Mouse (Mus musculus) hematopoietic stem cell, adult 5-6 weeks (primary cell): ENCODE measurements around the gene D930048N14Rik. TPM values are rescaled to one million over a fixed set of nuclear protein-coding genes. Genes with fewer than 3 reads are reported as not detected.
"Not testable (repeated sequence)": the region's sequence is repeated elsewhere in the genome, so short reads cannot be mapped to it uniquely, and the experiment has no call there.

ENCODE experiments used
- ATAC-seq, 2 experiments: fragments of 125-278 bp in 1 of 2; replicated peaks in 1 of 2; 2 replicates each; pipeline ENCODE4 v1.8.0; 2016 to 2017; ENCODE audit warnings: inconsistent platforms in 2 of 2, mild to moderate bottlenecking in 2 of 2, moderate number of reproducible peaks in 2 of 2, low read depth in 1 of 2, moderate TSS enrichment in 1 of 2; ENCODE audit not compliant: low FRiP score in 2 of 2, poor library complexity in 2 of 2, severe bottlenecking in 2 of 2, insufficient read depth in 1 of 2, low TSS enrichment in 1 of 2
- total RNA-seq: library from RNA; stranded (forward); fragments of 172-1452, 232-1000 nt; gene quantifications from 2 replicates; pipeline ENCODE4 v1.2.3, GENCODE M21; 2017

Gene D930048N14Rik
- 0.25 TPM in 1 of 2 replicates, not detected in the other for total RNA-seq

DNA sequence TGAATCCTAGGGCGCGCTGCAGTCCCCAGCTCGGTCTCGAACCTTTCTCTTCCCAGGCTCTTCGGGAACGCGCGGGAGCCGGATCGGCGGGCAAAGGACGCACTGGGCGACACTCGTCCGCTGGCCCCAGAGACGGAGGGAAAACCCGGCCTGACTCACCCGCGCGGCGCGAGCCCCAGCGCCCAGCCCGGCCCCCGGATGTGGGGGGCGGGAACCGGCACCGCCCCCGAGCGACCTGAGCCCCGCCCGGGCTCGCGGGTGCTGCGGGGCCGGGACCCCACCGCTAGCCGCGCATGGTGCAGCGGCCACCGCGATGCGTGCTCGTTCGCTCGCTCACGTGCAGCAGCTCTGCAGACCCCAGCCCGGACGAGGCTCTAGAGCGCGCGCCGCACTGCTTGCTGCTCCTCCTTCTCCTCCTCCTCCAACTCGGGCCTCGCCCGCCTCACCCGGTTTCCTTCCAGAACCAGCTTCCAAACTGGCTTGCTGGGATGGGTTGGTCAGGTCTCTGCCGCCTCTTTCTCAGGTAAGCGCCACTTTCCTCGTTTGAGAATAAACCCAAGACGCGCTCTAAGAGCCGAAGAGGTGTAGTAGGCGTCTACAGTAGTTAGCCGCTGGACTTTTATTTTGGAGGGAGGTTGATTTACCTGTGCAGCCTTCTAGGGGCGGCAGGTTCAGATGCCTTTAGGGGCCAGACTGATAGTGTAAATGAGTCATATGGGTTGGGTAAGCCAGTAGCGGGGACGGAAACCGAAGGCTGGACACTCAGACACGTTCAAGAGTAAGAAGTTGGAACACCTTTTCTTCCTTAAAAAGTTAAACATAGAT lies at the start of gene D930048N14Rik, which contains the start of gene N4bp3:
D930048N14Rik (plus strand) TSS at position 264 of the 825 bp plus-strand sequence.
N4bp3 (minus strand) TSS at position 152 of the 825 bp plus-strand sequence.
- ATAC-seq = peak in 1 of 2 experiments; percentile 34; a peak in 2 of 4 replicates

DNA sequence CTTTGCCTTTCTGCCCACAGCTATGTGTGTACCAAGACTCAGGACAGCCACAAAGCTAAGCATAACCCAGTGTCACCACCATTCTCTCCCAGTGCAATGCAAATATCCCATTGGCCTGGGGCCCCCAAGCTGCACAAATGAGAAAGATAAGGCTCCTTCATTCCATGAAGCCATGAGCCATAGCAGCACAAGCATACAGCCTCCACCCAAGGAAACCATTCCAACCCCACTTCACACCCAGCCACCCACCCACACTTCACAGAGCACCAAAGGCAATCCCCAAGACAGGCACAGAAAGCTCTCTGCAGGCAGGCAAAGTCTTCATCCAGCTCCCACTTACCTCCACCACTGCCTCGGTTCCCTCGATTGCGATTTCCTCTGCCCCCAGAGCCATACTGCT lies 48.5 kb upstream of the D930048N14Rik start:
- no peak for ATAC-seq

DNA sequence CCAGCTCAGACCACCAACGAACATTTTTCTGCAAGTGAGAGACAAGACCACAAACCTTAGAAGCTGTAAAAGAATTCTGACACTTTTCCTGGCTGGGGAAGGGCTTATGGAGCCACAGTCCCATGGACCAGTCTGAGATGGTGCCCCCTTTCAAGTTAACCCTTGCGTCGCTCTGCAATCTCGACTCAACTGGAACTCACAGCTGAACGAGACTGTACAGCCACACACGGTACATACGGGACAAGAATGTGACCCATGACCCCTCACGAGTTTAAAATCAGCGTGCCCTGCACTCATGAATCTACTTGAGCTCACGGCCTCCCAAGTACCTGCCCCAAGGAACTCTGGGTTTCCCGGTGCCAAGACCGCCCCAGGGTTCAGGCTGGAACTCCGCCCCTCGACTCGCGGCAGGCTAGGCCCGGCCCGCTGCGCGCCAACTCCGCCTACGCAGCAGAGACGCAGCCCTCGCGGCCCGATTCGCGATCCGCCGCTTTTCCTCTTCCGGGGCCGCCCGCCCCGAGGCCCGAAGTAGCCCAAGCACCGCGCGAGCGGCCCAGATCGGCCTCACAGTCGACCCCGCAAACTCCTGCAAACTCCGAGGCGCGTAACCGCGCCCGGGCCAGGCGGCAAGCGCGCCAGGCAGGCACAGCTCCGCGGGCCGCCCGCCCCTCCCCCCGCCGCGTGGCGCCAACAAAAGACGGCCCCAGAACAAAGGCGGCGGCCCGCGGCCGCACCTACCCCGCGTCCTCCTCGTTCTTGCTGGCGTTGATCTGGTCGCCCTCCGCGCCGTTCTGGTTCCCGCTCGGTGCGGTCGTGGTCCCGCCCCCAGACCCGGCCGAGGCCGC lies 44.9 kb upstream of the D930048N14Rik start:
- peak; percentile 55 to 70 for ATAC-seq

DNA sequence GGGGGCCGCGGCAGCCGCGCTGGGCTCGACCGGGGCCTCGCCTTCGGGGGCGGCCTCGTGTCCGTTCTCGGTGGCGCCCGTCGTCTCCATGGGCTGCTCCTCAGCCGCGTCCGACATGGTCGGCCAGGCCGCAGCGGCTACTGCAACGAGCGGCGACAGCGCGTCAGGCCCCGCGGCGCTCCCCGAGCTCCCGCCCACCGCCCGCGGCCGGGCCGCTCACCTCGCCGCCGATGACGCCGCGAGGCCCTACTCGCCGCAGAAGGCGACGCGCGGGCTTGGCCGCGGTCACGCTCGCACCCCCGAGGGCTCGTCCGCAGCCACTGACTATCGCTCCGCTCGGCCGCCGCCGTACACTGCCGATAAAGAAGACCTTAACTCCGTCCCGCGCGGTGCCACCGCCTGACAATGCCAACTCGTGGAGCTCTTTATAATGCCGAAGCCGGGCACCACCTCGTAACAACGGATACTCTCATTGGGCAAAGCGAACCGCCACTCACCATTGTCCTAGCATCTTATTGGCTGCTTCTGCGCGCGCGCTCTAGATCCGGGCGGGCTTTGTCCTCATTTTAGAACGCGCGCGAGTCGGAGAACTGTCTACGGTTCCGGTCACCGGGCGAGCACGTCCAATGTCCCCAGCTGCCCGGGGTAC lies 44.2 kb upstream of the D930048N14Rik start, which contains the start of gene Hnrnpab:
Hnrnpab (minus strand) TSS at position 401 of the 649 bp plus-strand sequence.
- ATAC-seq = peak; percentile 81 to 90

DNA sequence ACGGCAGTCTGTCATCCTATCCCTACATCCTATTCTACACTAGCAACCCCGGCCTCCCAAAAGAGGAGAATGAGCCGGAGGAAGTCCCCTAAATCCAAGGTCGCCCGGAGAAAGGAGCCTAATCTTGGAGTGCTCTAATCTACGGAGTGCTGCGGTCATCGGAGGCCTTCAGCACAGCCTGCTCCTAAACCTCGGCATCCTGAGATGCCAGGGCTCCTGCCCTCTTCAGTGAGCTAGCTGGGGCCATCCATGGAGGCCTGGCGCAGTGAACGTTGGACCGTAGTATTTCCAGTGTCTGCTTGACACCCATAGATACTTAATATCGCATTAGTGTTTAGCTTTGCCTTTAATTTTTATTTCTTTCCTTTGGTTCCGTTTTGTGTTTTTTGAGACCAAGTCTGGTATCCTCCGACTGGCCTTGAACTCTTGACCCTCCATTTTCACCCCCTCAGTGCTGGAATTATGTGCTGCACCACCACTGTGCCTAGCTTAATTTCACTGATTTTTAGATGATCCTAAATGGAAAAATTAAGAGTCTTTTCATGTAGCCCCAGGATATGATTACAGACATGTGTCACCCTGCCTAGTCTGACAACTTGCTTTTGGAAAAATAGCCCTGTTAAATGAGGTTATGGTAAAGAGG lies 43.5 kb upstream of the D930048N14Rik start:
- peak; percentile 15 to 24; a peak in 3 of 4 replicates for ATAC-seq

DNA sequence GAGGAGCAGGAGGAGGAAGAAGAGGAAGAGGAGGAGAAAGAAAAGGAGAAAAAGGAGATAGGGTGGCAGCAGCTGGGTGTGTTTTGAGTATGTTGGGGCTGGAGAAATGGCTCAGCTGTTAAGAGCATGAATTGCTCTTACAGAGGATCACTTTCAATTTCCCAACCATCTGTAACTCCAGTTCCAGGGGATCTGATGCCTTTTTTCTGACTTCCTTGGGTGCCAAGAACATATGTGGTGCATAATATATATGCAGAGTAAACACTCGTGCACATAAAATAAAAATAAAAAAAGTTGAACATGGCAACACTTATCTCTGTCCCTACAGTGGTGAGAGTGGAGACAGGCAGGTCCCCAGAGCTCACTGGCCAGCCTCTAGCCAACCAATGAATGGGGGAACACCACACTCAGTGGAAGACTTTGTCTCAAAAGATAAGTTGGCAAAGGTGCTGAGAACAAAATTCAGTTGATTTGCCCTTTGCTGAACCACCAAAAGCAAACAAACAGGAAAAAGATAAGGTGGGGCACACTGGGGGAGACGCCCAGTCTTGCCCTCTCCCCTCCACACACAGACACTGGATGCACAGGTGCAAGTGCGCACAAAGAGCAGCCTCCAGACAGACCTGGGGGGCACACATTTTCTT lies 41.4 kb upstream of the D930048N14Rik start:
- no peak for ATAC-seq

DNA sequence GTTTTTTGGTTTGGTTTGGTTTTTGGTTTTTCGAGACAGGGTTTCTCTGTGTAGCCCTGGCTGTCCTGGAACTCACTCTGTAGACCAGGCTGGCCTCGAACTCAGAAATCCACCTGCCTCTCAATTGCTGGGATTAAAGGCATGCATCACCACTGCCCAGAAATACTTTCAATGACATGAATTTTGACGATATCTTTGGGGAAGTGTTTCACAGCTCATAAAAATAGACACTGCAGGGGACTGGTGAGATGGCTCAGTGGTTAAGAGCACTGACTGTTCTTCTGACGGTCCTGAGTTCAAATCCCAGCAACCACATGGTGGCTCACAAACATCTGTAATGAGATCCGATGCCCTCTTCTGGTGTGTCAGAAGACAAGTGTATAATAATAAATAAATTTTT lies 40.8 kb upstream of the D930048N14Rik start:
- not testable (repeated sequence) for ATAC-seq

DNA sequence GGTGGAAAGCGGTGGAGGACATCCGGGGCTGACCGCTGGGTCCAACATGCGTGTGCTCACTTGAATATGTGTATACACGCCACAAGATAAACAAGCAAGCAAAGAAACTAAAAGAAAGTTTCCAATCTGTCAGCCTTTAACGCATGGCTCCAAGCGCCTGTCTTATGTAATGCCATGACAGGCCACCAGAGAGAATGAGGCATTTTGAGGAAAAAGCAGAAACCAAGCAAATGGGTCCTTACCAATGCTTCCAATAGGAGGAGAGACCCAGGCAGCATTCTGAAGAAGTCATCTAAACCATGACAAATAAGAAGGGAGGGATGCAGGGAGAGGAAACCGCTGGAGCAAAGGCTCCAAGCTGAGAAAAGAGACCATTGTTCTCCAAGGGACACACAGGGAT lies 36.5 kb upstream of the D930048N14Rik start:
- ATAC-seq = no peak

DNA sequence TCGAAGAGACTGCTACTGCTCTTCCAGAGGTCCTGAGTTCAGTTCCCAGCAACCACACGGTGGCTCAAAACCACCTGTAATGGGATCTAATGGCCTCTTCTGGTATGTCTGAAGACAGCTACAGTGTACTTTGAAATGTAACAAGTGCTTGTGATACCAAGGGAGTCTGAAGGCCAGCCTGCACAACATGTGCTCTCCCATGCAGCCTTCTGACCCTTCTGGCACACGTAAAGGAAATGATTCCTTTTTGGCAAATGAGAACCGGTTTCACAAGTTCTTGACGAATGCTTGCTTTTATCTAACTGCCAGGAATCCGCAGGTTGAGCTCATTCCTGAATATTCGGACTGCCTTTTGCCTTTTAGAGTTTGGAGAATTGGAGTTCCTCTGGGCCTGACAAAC lies 35.6 kb upstream of the D930048N14Rik start:
- ATAC-seq = no peak

DNA sequence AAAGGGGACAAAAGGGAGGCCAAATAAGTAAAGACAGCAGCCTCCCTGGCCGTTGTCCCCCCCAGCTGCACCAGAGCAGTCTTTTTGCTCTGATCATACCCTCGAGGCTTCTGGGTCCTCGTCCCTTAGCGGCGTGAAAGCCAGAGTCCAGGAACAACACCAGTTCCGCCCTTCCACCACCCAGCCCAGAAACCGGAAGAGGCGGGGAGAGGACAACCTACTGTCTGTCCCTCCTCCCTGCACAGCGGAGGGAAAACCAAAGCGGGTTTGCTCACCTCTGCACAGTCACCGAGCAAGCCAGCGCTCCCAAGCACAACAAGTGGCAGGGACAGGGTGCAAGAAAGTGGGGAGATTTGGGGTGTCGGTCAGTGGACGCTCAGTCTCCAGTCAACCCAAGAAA lies 35.2 kb upstream of the D930048N14Rik start:
- peak; percentile 68 to 73 for ATAC-seq

DNA sequence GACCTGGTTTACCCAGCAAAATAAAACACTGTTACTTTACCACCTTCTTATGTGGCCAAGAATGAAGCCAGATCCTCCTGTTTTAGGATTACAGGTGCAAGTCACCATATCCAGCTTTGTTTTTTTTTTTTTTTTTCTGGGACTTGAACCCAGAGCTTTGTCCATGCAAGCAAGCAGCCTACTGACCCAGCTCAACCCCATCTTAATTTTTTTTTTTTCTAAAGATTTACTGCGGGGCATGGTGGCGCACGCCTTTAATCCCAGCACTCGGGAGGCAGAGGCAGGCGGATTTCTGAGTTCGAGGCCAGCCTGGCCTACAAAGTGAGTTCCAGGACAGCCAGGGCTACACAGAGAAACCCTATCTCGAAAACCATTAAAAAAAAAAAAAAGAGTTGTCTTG lies 34.6 kb upstream of the D930048N14Rik start:
- not testable (repeated sequence) for ATAC-seq

DNA sequence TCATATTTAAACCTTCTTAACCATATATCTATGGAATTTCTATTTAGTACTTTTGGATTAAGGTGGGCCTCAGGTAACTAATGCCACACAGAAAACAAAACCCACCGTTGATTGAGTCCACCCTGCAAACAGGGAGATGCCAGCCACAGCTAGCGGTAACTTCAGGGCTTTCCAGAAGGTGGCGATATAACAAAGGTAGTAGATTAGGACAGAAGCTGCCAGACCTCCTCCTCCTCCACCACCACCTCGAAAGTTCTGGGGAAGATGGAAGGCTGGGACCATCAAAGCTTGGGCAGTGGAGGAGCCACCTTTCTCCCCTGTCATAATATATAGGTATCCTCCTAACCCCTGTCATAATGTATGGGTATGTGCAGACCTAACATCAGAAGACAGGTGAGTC lies 33.1 kb upstream of the D930048N14Rik start:
- peak; percentile 36 to 42; a peak in 1 of 4 replicates for ATAC-seq

DNA sequence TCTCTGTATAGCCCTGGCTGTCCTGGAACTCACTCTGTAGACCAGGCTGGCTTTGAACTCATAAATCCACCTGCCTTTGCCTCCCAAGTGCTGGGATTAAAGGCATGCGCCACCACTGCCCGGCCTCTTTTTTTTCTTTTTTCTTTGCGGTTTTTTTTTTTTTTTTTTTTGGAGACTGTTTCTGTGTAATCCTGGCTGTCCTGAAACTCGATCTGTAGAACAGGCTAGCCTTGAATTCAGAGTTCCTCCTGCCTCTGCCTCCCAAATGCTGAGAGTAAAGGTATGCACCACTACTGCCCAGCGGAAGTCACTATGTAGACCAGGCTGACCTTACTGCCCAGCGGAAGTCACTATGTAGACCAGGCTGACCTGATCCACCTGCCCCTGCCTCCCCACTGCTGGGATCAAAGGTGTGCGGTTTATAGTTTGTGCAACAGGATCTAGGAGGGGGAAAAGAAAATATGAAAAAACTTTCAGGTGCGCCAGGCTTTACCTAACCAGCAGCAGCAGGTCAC lies 31.8 kb upstream of the D930048N14Rik start:
- no peak for ATAC-seq

DNA sequence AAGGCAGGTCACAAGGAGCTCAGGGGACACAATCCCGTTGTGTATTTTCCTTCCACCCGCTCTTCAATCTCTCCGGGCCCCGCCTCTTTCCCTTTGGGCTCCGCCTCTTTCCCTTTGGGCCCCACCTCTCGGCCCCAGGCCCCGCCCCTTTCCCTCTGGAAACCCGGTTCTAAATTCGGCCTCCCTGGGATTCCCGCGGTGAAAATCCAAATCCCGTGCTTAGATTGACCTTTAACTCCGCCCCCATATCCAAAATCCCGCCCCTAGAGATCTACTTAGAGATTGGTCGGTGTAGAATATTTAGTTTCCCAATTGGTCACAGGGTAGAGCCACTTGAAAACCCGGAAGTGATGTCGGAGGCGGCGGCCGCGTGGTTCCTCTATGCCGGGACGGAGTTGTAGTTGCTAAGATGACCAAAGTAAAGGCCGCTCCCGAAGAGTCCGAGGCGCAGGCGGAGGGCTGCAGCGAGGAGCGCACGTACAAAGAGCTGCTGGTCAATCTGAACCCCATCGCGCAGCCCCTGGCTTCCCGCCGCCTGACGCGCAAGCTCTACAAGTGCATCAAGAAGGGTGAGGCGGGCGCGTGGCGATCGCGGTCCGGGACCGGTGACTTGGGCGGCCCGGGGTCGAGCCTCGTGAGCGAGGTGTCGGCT lies 31.2 kb upstream of the D930048N14Rik start, which contains the start of gene Nhp2:
Nhp2 (plus strand) TSS at position 327 of the 652 bp plus-strand sequence.
- ATAC-seq = peak; percentile 72 to 74

DNA sequence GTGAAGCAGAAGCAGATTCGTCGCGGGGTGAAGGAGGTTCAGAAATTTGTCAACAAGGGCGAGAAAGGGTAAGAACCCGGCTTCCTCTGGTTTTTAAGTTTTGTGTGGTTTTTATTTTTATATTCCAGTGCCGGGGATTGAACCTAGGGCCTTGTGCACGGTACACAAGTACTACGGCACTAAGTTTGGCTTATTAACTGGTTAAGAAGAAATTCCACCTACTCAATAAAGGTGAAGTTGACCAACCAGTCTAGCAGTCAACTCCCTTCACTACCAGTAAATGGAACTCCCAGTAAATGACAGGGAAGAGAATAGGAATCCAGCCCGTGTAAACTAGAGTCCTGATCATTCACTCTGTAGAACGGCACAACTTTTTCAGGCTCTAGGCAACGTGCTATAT lies 30.7 kb upstream of the D930048N14Rik start:
- no peak for ATAC-seq

DNA sequence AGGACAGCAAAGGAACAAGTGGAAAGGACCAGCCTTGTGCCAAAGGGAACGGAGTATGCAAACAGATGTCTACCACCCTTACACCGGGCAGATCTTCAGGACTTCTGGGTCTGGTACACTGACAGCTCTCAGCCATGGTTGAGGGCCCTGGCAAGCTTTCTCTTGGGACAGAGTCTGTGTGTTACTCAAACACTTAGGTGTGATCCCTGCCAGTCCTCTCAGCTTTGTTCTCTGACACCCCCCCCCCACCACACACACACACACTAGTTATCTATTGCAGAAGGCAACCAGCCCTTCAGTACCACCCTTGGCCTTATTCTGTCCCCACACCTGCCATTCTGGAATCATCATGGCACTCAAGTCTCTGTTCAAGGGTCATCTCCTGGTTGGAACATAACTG lies 29.0 kb upstream of the D930048N14Rik start:
- no peak for ATAC-seq
